Mouse (Mus musculus) hindbrain, embryonic 11.5 days (tissue): ENCODE measurements around the gene Fancc. TPM values are rescaled to one million over a fixed set of nuclear protein-coding genes. Genes with fewer than 3 reads are reported as not detected.
"Not testable (repeated sequence)": the region's sequence is repeated elsewhere in the genome, so short reads cannot be mapped to it uniquely, and the experiment has no call there.

Source experiments
- ATAC-seq: fragments of 200-750 bp; cut with Nextera tagmentation; 2 replicates; pipeline ENCODE4 v1.8.0; 2017; ENCODE audit warnings: mild to moderate bottlenecking, moderate TSS enrichment, moderate library complexity; ENCODE audit not compliant: low FRiP score
- DNase-seq: peaks from one replicate; pipeline ENCODE4 v3.0.0-alpha.2; 2015; ENCODE audit warnings: low spot score
- H3K27ac ChIP-seq: fragments of 300-500 bp; sonication (generic); 2 replicates; pipeline ENCODE4 v1.5.1; 2014; ENCODE audit warnings: mild to moderate bottlenecking, low read depth, low read length
- H3K27me3 ChIP-seq: fragments of 300-500 bp; sonication (generic); 2 replicates; pipeline ENCODE4 v1.6.1; 2014; ENCODE audit warnings: mild to moderate bottlenecking, low read length, moderate library complexity, mixed read lengths; ENCODE audit not compliant: control insufficient read depth, insufficient read depth
- H3K36me3 ChIP-seq: fragments of 300-500 bp; sonication (generic); 2 replicates; pipeline ENCODE4 v1.6.1; 2014; ENCODE audit warnings: mild to moderate bottlenecking, low read length, moderate library complexity, mixed read lengths; ENCODE audit not compliant: control insufficient read depth, insufficient read depth
- H3K4me1 ChIP-seq: fragments of 300-500 bp; sonication (generic); replicated peaks from 2 replicates; pipeline ENCODE4 v1.6.1; 2014; ENCODE audit warnings: low read length, mixed read lengths; ENCODE audit not compliant: control insufficient read depth, insufficient read depth
- H3K4me2 ChIP-seq: fragments of 300-500 bp; sonication (generic); replicated peaks from 2 replicates; pipeline ENCODE4 v1.6.1; 2014; ENCODE audit warnings: mild to moderate bottlenecking, low read depth, low read length
- H3K4me3 ChIP-seq: fragments of 300-500 bp; sonication (generic); 2 replicates; pipeline ENCODE4 v1.5.1; 2014; ENCODE audit warnings: low read depth, low read length
- H3K9ac ChIP-seq: fragments of 300-500 bp; sonication (generic); 2 replicates; pipeline ENCODE4 v1.6.1; 2014; ENCODE audit warnings: low read depth, low read length
- H3K9me3 ChIP-seq: fragments of 300-500 bp; sonication (generic); 2 replicates; pipeline ENCODE4 v1.6.1; 2016; ENCODE audit warnings: low read length; ENCODE audit not compliant: control insufficient read depth
- WGBS: fragments of 180-500 bp; shearing (Covaris S2); extraction: QIAGEN DNeasy Blood & Tissue Kit; methylation state at CpG from one replicate; pipeline ENCODE4 v1.1.7; 2014; 5-methylcytosine and 5-hydroxymethylcytosine counted together
- polyA plus RNA-seq: library from polyadenylated mRNA; unstranded; fragments of >200 nt; fragmentation: Nextera tagmentation; extraction: Ambion mirVana; gene quantifications from 2 replicates; pipeline ENCODE4 v1.2.1, GENCODE M21; 2014

Fancc gene
- polyA plus RNA-seq, 1 experiment from 2014 or later = 26.1 TPM

- H3K9me3 ChIP-seq = no peaks in the 10 kb centered on the region
- DNase-seq (no peak), ATAC-seq (no peak)
- 88% methylated on average over 4 of the region's 4 CpGs for WGBS
- no peak overlapping the region for H3K9ac ChIP-seq
- H3K36me3 ChIP-seq = no peaks in the 10 kb centered on the region
- H3K4me2 ChIP-seq = no peak overlapping the region
- H3K27ac ChIP-seq = no peak overlapping the region
- no peak overlapping the region for H3K4me3 ChIP-seq
- H3K27me3 ChIP-seq = no peaks in the 10 kb centered on the region
- no peaks in the 10 kb centered on the region for H3K4me1 ChIP-seq
Measured at GRCm38 (mm10) chr13:63359393-63359792, 137.7 kb downstream of the Fancc start.

DNA sequence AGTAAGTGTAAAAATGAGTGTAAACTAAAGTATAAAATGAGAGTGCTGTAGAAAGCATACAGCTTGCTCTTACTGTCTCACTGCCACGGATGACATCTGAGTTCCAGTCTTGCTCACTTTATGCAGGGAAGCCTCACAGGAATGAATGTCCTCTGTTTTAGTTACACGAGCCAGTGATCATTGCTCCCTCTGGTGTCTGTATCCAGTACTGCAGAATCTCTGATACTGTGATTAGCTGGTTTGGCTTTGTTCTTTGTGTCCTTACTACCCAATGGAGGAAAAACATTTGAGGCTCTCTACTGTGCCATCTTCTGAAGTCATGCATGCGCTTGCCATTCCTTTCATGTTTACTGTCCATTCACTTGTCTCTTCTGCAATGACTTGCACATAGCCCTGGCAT is 140.5 kb downstream of the Fancc start:
- no peak for ATAC-seq
- peak; percentile 83 for DNase-seq
- Histone ChIP-seq H3K4me2 (no peak overlapping the region), H3K36me3 (no peaks in the 10 kb centered on the region), H3K9me3 (no peaks in the 10 kb centered on the region), H3K27me3 (no peaks in the 10 kb centered on the region), H3K4me3 (no peak overlapping the region), H3K9ac (no peak overlapping the region), H3K27ac (no peak overlapping the region), H3K4me1 (no peaks in the 10 kb centered on the region)
- 41% methylated on average over 3 of the region's 3 CpGs for WGBS

- no peak overlapping the region for H3K27ac ChIP-seq
- H3K36me3 ChIP-seq = no peaks in the 10 kb centered on the region
- no peaks in the 10 kb centered on the region for H3K9me3 ChIP-seq
- DNase-seq (no peak), ATAC-seq (no peak)
- H3K4me3 ChIP-seq = no peak overlapping the region
- H3K4me1 ChIP-seq = no peaks in the 10 kb centered on the region
- H3K27me3 ChIP-seq = no peaks in the 10 kb centered on the region
- 95% methylated on average over 4 of the region's 4 CpGs for WGBS
- no peak overlapping the region for H3K4me2 ChIP-seq
- H3K9ac ChIP-seq = no peak overlapping the region
Measured at GRCm38 (mm10) chr13:63356101-63356500, 141.0 kb downstream of the Fancc start.

DNA sequence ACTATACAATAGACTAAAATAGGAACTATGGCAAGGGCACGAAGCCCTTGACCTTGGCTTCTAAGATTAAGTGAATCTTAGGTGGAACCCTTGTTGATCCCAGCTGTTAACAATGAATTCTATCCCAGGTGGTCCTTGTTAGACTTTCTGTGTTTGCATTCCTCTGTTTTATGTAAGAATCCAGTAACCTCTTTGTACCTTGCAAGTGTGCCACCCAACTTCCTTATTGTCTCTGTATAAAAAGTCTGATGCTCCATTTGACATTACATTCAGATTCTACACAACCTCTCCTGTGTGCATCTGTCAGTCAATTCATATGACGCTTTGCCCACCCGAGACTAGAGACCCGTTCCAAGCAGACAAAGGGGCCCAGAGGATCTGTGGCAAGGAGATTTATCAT is 143.8 kb downstream of the Fancc start:
- ATAC-seq, H3K4me3 ChIP-seq, H3K9ac ChIP-seq, H3K27ac ChIP-seq, H3K27me3 ChIP-seq, DNase-seq, H3K36me3 ChIP-seq, H3K4me2 ChIP-seq, H3K4me1 ChIP-seq, H3K9me3 ChIP-seq: not testable (repeated sequence)
- WGBS = 91% methylated on average over 4 of the region's 4 CpGs

DNA sequence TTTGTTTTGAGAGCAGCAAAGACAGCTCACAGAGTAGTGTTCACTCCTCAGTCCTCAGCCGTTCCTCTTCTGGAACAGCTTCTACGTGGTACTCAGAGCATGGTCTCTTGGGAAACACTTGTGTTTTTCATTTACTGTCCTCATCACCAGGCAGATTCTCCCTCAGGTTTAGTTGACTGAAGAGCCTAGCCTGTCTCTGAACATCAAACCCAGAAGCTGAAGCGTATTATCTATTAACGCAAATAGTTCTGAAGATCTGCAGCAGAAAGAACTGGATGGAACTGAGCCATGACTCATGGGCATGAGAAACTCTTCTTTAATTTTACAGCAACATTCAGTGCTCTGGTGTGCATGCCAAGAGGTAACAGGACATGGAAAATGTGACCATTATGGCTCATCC is 147.0 kb downstream of the Fancc start:
- no peak overlapping the region for H3K9ac ChIP-seq

DNA sequence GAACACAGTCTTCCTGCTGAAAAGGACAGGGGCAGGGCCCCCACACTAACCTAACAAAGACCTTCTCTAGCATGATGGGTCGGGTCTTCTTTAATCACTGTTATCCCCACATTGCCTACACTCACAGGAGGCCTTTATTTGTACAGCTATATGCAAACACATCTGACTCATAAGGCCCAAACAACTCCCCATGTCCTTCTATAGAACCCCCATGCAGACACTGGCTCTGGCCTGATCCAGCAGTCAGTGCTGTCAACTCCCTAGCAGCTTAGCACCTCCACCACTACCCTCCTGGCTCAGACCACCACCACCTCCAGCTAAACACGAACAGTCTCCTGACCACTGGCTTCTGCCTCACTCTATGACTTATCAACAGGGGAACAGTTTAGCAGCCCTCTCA is 149.4 kb downstream of the Fancc start:
- WGBS = 86% methylated on average over 2 of the region's 2 CpGs
- H3K9me3 ChIP-seq = no peaks in the 10 kb centered on the region
- no peak for DNase-seq
- no peak overlapping the region for H3K4me3 ChIP-seq
- no peaks in the 10 kb centered on the region for H3K27me3 ChIP-seq
- no peak overlapping the region for H3K4me2 ChIP-seq
- no peak overlapping the region for H3K9ac ChIP-seq
- H3K36me3 ChIP-seq = no peaks in the 10 kb centered on the region
- no peak overlapping the region for H3K27ac ChIP-seq
- no peak for ATAC-seq
- no peaks in the 10 kb centered on the region for H3K4me1 ChIP-seq

More for the DNA sequence above, 147.0 kb downstream of the Fancc start:
- no peaks in the 10 kb centered on the region for H3K9me3 ChIP-seq
- WGBS = 87% methylated on average over 4 of the region's 4 CpGs
- no peak overlapping the region for H3K27ac ChIP-seq
- H3K36me3 ChIP-seq = no peaks in the 10 kb centered on the region
- ATAC-seq = no peak
- no peaks in the 10 kb centered on the region for H3K4me1 ChIP-seq
- DNase-seq = no peak
- H3K4me3 ChIP-seq = no peak overlapping the region
- H3K4me2 ChIP-seq = no peak overlapping the region
- no peaks in the 10 kb centered on the region for H3K27me3 ChIP-seq

DNA sequence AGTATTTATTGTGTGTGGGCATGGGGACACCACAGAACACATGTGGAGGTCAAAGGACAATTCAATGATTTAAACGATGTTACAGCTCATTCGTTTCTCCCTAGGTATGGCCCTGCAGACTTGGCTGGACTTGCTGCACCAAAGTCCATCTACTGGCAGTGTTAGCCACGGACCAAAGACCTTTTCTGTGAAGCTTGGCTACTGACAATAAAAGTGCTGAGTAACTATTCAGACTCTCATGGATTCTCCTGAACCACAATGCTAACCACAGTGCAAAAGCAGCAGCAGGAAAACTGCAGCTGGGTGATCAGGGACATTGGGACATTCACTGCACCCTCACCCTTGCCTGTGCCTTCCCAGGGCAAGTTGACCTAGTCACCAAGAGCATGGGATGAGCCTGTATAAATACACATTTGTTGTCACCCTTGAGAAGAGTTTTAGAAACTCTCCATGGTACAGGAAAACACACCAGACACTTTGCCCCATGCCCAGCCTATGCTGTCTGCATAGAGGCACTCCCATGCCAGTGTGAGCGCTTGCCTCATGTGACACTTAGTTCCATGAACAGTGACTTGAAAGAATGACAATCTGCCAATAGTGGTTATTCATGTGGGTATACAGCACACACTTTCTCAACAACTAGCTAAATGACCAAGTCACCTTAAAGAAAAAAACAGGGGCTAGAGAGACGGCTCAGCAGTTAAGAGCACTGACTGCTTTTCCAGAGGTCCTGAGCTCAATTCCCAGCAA is 151.4 kb downstream of the Fancc start:
- Histone ChIP-seq H3K4me3 (no peak overlapping the region), H3K9me3 (no peaks in the 10 kb centered on the region), H3K4me1 (no peaks in the 10 kb centered on the region), H3K27ac (no peak overlapping the region), H3K27me3 (no peaks in the 10 kb centered on the region), H3K36me3 (no peaks in the 10 kb centered on the region), H3K4me2 (no peak overlapping the region), H3K9ac (no peak overlapping the region)
- 86% methylated on average over 5 of the region's 5 CpGs for WGBS
- DNase-seq (no peak), ATAC-seq (no peak)

GRCm38 (mm10) chr13:63344481-63344880 is 152.6 kb downstream of the Fancc start:
- no peak overlapping the region for H3K4me2 ChIP-seq
- DNase-seq (no peak), ATAC-seq (no peak)
- H3K9ac ChIP-seq = no peak overlapping the region
- no peak overlapping the region for H3K27ac ChIP-seq
- H3K4me1 ChIP-seq = no peaks in the 10 kb centered on the region
- H3K9me3 ChIP-seq = no peaks in the 10 kb centered on the region
- WGBS = 96% methylated on average over 3 of the region's 3 CpGs
- no peaks in the 10 kb centered on the region for H3K27me3 ChIP-seq
- no peak overlapping the region for H3K4me3 ChIP-seq
- no peaks in the 10 kb centered on the region for H3K36me3 ChIP-seq

GRCm38 (mm10) chr13:63342781-63343180 is 154.3 kb downstream of the Fancc start:
- no peak overlapping the region for H3K4me2 ChIP-seq
- 82% methylated on average over 2 of the region's 2 CpGs for WGBS
- no peak for DNase-seq
- H3K27ac ChIP-seq = no peak overlapping the region
- no peak overlapping the region for H3K9ac ChIP-seq
- no peaks in the 10 kb centered on the region for H3K27me3 ChIP-seq
- H3K4me1 ChIP-seq = no peaks in the 10 kb centered on the region
- ATAC-seq = no peak
- no peaks in the 10 kb centered on the region for H3K36me3 ChIP-seq
- no peaks in the 10 kb centered on the region for H3K9me3 ChIP-seq
- H3K4me3 ChIP-seq = no peak overlapping the region
